Mouse (Mus musculus) midbrain, embryonic 12.5 days (tissue): Measurements from ENCODE around the gene Gal3st2b. TPM values are rescaled to one million over a fixed set of nuclear protein-coding genes. Genes with fewer than 3 reads are reported as not detected.
"Not testable (repeated sequence)": the region's sequence is repeated elsewhere in the genome, so short reads cannot be mapped to it uniquely, and the experiment has no call there.

ENCODE experiments used
- ATAC-seq: fragments of 200-750 bp; cut with Nextera tagmentation; 2 replicates; pipeline ENCODE4 v1.8.0; 2017; ENCODE audit warnings: low read depth, moderate TSS enrichment, moderate library complexity; ENCODE audit not compliant: low FRiP score
- H3K27ac ChIP-seq: fragments of 300-500 bp; sonication (generic); replicated peaks from 2 replicates; pipeline ENCODE4 v1.5.1; 2016; ENCODE audit warnings: mild to moderate bottlenecking
- H3K27me3 ChIP-seq: fragments of 300-500 bp; sonication (generic); 2 replicates; pipeline ENCODE4 v1.6.1; 2016; ENCODE audit warnings: mild to moderate bottlenecking
- H3K36me3 ChIP-seq: fragments of 300-500 bp; sonication (generic); 2 replicates; pipeline ENCODE4 v1.6.1; 2016
- H3K4me1 ChIP-seq: fragments of 300-500 bp; sonication (generic); 2 replicates; pipeline ENCODE4 v1.6.1; 2016
- H3K4me2 ChIP-seq: fragments of 300-500 bp; sonication (generic); replicated peaks from 2 replicates; pipeline ENCODE4 v1.6.1; 2016; ENCODE audit warnings: mild to moderate bottlenecking, moderate library complexity
- H3K4me3 ChIP-seq: fragments of 300-500 bp; sonication (generic); 2 replicates; pipeline ENCODE4 v1.5.1; 2016; ENCODE audit warnings: mild to moderate bottlenecking
- H3K9ac ChIP-seq: fragments of 300-500 bp; sonication (generic); replicated peaks from 2 replicates; pipeline ENCODE4 v1.6.1; 2016; ENCODE audit warnings: mild to moderate bottlenecking, moderate library complexity
- H3K9me3 ChIP-seq: fragments of 300-500 bp; sonication (generic); 2 replicates; pipeline ENCODE4 v1.6.1; 2016; ENCODE audit warnings: mild to moderate bottlenecking
- WGBS: fragments of 180-500 bp; shearing (Covaris S2); methylation state at CpG from one replicate; pipeline ENCODE4 v1.1.7; 2016; 5-methylcytosine and 5-hydroxymethylcytosine counted together
- polyA plus RNA-seq: library from polyadenylated mRNA; unstranded; fragments of >200 nt; fragmentation: Nextera tagmentation; extraction: Ambion mirVana; gene quantifications from 2 replicates; pipeline ENCODE4 v1.2.1, GENCODE M21; 2016

Gal3st2b gene
- not detected in 2 replicates for polyA plus RNA-seq

DNA sequence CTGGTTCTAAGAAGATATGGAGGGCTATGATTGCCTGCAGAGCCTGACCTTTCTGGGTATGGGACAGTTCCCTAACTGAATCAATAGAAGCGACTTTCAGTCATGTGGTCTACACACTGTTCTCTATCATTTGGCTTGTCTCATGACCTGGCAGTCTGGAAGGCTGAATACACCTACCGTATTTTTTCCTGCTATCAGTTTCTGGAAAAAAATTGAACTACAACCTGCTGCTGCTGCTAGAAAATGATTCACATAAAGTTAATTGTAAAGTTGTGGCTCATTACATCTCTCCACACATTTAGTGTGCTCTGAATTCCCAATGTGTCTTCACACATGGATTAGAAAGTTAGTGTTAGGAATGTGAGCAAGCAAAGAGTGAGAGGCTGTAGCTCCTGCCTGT lies at the start of gene Gal3st2b:
TSS of gene Gal3st2b (plus strand) at position 301 of the 400 bp plus-strand sequence.
- not testable (repeated sequence) for H3K4me1 ChIP-seq, H3K9ac ChIP-seq, ATAC-seq, H3K4me2 ChIP-seq, H3K27me3 ChIP-seq, H3K4me3 ChIP-seq, H3K9me3 ChIP-seq, H3K27ac ChIP-seq, H3K36me3 ChIP-seq
- 90% methylated on average over 2 of the region's 2 CpGs for WGBS

DNA sequence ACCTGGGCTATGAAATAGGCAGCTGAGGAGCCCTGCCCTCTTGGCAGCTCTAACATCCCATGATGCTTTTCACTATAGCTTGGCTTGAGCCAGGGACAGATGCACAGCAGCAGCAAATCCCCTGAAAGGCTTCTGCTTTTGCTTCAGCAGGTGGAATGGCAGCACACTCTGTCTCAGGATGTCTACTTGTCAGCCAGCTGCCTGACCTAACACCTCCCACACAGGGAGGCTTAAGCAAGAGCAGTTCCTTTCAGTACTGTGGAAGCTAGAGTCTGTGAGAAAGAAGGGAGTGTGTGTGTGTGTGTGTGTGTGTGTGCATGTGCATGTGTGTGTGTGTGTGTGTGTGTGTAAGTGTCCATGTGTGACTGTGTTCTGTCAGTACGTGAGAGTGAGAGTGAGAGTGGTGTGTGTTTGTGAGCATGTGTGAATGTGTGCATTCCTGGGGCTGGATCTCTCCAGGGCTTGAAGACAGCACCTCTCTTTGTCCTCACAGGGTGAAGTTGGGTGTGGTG lies 46.5 kb upstream of the Gal3st2b start:
- H3K4me1 ChIP-seq, H3K4me2 ChIP-seq, H3K36me3 ChIP-seq, H3K27ac ChIP-seq, H3K9me3 ChIP-seq, H3K27me3 ChIP-seq, ATAC-seq, H3K9ac ChIP-seq, H3K4me3 ChIP-seq: not testable (repeated sequence)
- whole genome bisulfite sequencing: 67% methylated on average over 1 of the region's 1 CpGs

DNA sequence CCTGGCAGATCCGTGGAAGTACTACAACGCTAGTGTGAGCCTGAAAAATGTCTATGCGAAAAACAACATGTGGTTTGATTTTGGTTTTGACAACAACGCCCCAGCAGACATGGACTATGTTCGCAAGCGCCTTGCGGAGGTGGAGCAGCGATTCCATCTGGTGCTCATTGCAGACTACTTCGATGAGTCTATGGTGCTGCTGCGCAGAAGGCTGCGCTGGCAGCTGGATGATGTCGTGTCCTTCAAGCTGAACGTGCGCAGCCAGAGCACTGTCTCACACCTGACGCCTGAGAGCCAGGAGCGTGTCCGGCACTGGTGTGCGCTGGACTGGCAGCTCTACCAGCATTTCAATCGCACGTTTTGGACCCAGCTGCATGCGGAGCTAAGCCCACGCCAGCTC lies 43.7 kb upstream of the Gal3st2b start:
- 97% methylated on average over 12 of the region's 22 CpGs for whole genome bisulfite sequencing
- not testable (repeated sequence) for H3K9me3 ChIP-seq

DNA sequence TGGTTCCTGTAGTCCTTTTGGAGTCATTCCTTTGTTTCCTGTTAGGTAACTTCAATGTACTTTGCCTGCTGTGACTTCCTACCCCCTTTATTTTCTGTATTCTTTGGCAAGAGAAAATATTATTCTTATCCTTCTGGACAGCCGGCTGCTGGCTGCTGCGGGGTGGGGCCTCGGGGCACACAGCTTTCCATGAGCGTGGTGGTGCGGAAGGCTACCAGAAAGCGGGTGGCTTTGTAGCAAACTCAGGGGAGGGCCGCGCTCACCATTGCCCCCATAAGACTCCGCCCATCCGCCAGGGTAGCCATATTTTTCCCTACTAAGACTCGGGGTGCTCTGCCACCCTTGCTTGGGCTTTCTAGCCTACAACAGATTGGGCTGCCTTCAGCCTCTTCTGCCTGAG lies 36.3 kb upstream of the Gal3st2b start:
- not testable (repeated sequence) for H3K4me1 ChIP-seq, H3K27me3 ChIP-seq, H3K27ac ChIP-seq, H3K4me2 ChIP-seq, H3K9ac ChIP-seq, H3K4me3 ChIP-seq, H3K36me3 ChIP-seq, H3K9me3 ChIP-seq
- WGBS: no CpG with 5 or more reads among the region's 11 CpGs
- peak; percentile 72 for ATAC-seq

More for the DNA sequence above, 43.7 kb upstream of the Gal3st2b start:
- H3K4me2 ChIP-seq, ATAC-seq, H3K9ac ChIP-seq, H3K36me3 ChIP-seq, H3K4me1 ChIP-seq, H3K27ac ChIP-seq, H3K4me3 ChIP-seq, H3K27me3 ChIP-seq: not testable (repeated sequence)

DNA sequence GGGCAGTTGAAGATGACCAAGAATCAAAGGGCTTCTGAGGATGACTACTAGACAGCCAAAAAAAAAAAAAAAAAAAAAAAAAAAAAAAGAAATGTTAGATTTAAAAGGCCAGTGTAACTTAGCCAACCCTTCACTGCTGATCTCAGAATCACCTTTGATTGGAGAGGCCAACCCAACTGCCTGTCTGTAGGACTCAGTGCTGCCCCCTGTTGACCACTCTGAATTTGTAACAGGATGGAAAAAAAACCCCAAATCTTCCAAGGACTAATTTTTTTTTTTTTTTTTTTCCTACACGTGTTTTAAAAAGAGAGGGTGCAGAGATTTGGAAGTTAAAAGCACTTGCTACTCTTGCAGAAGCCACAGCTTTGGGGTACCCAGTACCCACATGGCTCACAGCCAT lies 27.2 kb upstream of the Gal3st2b start:
- not testable (repeated sequence) for H3K4me1 ChIP-seq, H3K4me3 ChIP-seq, ATAC-seq, H3K4me2 ChIP-seq, H3K36me3 ChIP-seq, H3K27me3 ChIP-seq, H3K9ac ChIP-seq, H3K9me3 ChIP-seq, H3K27ac ChIP-seq
- 62% methylated on average over 1 of the region's 1 CpGs for WGBS

DNA sequence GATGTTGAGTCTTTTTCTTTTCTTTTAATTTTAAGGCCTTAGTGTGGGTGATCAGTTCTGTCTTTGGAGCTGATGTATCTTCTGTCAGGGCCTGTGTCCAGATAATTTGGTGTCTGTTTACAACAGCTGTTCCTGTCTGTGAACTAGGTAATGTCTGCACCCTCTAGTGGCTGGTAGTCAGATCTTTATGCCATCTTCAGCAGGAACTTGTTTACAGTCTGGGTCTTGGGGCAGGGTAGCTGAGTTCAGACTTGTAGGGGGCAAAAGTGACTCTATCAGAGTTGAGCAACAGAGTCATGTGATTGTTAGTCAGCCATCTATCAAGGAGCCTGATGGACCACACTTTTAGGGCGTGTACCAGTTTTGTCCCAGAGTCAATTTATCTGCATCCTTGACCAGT lies 20.7 kb upstream of the Gal3st2b start:
- WGBS: no CpG with 5 or more reads among the region's 1 CpGs
- ATAC-seq, H3K27ac ChIP-seq, H3K4me1 ChIP-seq, H3K9me3 ChIP-seq, H3K36me3 ChIP-seq, H3K9ac ChIP-seq, H3K4me3 ChIP-seq, H3K4me2 ChIP-seq, H3K27me3 ChIP-seq: not testable (repeated sequence)

DNA sequence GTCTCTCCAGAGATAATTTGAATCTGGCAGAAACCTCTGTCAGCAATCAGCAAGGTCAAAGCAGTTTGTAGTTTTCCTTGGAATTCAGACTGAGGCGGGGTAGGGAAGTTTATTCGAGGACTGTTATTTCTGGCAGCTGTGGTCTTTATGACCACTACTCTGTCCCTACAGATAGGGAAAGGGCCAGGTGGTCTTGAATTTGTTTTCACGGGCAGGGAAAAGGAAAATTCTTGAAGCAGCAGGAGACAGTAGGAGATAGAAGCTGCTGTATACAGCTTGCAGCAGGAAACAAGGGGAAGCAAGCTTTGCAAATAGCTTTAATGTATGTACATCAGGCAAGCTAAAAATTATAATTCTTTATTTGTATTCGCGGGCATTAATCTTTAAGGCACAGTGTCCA lies 16.8 kb upstream of the Gal3st2b start:
- not testable (repeated sequence) for H3K27me3 ChIP-seq, H3K4me3 ChIP-seq, ATAC-seq, H3K9me3 ChIP-seq, H3K27ac ChIP-seq, H3K4me1 ChIP-seq, H3K9ac ChIP-seq, H3K36me3 ChIP-seq, H3K4me2 ChIP-seq
- WGBS: 77% methylated on average over 5 of the region's 5 CpGs

DNA sequence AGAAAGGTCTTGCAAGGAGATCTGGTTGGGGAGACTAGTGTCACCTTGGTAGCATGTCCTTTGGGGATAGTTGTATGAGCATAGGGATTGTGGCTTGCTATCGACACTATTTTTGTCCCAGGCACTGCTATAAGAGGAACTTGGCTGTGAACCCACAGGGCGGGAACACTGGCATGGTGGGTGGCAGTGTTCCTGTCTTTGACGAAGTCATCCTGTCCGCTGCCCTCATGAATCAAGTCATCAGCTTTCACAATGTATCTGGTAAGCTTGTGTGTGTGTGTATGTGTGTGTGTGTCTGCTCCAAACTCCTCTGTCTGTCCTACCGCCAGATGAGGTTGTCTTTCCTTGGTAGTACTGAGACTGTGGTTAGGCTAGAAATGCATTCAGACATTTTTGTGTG lies 11.4 kb upstream of the Gal3st2b start:
- not testable (repeated sequence) for H3K4me3 ChIP-seq, H3K4me1 ChIP-seq, ATAC-seq, H3K9me3 ChIP-seq, H3K36me3 ChIP-seq, H3K9ac ChIP-seq, H3K27me3 ChIP-seq, H3K4me2 ChIP-seq, H3K27ac ChIP-seq
- WGBS: 80% methylated on average over 3 of the region's 5 CpGs

DNA sequence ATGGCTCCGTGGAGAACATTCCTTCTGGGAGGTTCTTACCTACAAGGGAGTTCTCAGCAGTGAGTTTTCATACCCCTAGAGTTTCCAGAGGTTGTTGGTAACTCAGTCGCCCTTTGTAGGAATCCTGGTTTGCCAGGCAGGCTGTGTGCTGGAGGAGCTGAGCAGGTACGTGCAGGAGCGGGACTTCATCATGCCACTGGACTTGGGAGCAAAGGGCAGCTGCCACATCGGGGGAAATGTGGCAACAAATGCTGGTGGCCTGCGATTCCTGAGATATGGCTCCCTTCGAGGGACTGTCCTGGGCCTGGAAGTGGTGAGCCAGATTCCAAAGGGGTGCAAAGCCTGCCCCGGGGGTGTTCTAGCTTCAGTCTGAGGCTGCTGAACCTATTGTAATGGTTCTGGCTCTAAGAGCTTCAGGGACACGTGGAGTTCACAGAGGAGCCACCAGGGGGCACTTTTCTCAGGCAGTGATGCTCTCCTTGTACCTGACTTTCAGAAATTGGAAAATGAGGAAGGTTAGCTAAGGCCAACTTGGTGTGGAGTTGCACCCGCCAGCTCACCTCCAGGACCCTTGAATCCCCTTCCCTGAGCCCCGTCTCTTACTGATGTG lies 9.0 kb upstream of the Gal3st2b start:
- H3K4me2 ChIP-seq, H3K4me1 ChIP-seq, H3K9ac ChIP-seq, H3K27me3 ChIP-seq, H3K27ac ChIP-seq, H3K4me3 ChIP-seq, H3K36me3 ChIP-seq, H3K9me3 ChIP-seq: not testable (repeated sequence)
- no CpG with 5 or more reads among the region's 11 CpGs for WGBS
- 0 out of 2 replicates have a peak, but pooled peaks have one; percentile 14 for ATAC-seq

DNA sequence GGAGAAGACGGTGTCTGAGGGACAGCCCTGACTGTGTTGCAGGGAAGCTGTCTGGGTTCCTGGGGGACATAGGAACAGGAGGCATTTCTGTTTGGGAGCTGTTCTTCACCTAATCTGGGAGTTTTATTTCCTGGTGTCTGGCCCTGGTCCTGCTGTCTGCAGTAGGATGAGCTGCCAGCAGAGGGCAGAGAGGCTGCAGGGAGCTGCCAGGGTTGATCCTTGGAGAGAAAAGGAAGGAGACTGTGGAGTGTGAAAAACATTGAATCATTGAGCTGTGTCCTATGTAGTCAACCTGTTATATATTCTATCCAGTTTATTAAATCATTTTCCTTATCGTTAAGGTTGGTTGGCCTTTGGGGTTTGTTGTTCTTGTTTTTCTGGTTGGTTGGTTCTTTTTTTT lies 6.2 kb upstream of the Gal3st2b start:
- H3K4me1 ChIP-seq, H3K27ac ChIP-seq, H3K27me3 ChIP-seq, H3K4me3 ChIP-seq, H3K9ac ChIP-seq, H3K9me3 ChIP-seq, H3K36me3 ChIP-seq, H3K4me2 ChIP-seq: not testable (repeated sequence)
- WGBS: no CpG with 5 or more reads among the region's 2 CpGs
- 0 out of 2 replicates have a peak, but pooled peaks have one; percentile 42 for ATAC-seq

DNA sequence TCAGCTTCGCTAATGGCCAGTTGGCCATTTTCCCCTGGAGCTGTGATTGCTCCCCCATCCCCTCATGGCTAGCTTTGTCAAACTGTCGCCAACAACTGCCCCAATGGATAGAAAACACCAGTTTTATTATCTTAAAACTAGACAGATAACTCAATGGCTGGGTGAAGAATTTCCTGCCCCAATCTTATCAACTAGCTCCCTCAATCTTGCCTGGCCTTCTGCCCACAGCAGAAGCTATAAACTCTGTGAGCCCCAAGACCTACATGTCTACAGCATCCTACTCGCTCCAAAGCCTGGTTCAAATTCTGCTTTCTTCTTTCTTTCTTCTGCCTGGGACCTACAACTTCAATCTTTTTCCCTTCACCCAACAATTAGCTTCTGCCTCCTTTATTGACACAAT lies 951 bp upstream of the Gal3st2b start:
- H3K36me3 ChIP-seq, H3K9ac ChIP-seq, ATAC-seq, H3K9me3 ChIP-seq, H3K4me3 ChIP-seq, H3K27ac ChIP-seq, H3K27me3 ChIP-seq, H3K4me1 ChIP-seq, H3K4me2 ChIP-seq: not testable (repeated sequence)
- WGBS: 85% methylated on average over 3 of the region's 3 CpGs

DNA sequence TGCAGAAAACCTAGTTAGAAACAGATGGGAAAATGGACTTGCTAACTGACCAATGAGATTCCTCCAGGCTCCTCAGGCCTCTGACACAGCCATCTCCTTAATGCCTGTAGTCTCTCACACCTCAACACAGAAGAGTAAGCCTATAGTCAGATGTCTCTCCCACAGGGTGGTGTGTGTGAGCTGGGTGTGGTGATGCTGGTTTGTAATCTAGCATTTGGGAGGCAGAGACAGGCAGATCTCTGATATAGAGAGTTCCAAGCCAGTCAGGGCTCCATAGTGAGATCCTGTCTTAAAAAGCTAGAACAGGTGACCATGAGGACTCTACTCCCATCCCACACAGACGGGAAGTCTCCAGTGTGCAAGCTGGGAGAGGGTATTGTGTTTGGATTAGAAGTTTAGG lies 664 bp downstream of the Gal3st2b start:
- H3K4me2 ChIP-seq, H3K27ac ChIP-seq, ATAC-seq, H3K4me3 ChIP-seq, H3K9me3 ChIP-seq, H3K27me3 ChIP-seq, H3K36me3 ChIP-seq, H3K4me1 ChIP-seq, H3K9ac ChIP-seq: not testable (repeated sequence)
- 91% methylated on average over 1 of the region's 1 CpGs for WGBS

DNA sequence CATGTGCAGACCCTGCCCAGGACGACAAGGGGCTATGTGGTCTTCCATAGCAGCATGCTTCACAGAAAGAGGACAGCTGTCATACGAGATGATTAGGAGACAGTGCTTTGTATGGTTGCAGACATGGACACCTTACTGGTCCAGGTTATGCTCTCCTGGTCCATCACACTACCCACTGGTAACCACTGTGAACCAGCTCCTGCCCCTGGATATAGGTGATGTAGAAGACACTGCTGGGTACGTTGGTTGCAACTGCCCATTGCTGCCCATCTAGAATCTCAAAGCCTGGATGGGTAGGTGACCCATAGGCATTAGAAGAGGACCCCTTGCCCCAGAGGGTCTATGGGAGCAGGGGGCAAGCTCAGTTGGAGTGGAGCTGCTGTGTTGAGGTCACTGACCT lies 1.2 kb downstream of the Gal3st2b start:
- H3K4me2 ChIP-seq, H3K9me3 ChIP-seq, H3K36me3 ChIP-seq, H3K4me3 ChIP-seq, ATAC-seq, H3K9ac ChIP-seq, H3K27me3 ChIP-seq, H3K27ac ChIP-seq, H3K4me1 ChIP-seq: not testable (repeated sequence)
- 86% methylated on average over 3 of the region's 3 CpGs for WGBS
